Mouse (Mus musculus): ENCODE data around the gene Hc. TPM values are rescaled to one million over a fixed set of nuclear protein-coding genes. Genes with fewer than 3 reads are reported as not detected.

Gene Hc
- not detected for total RNA-seq (2021)
- long read RNA-seq, experiment 1: 0 reads
- long read RNA-seq, experiment 2: 0 reads

- DNase-seq: no peak
These were observed at the start of gene Hc for GRCm38 (mm10) chr2:35061338-35061737. Gene Hc, minus strand, starts transcription at chr2:35061438.

GRCm38 (mm10) chr2:35110521-35110920 lies 49.3 kb upstream of the Hc start:
- DNase-seq: no peak

GRCm38 (mm10) chr2:35109924-35110304 lies 48.7 kb upstream of the Hc start:
- no peak for DNase-seq

DNA sequence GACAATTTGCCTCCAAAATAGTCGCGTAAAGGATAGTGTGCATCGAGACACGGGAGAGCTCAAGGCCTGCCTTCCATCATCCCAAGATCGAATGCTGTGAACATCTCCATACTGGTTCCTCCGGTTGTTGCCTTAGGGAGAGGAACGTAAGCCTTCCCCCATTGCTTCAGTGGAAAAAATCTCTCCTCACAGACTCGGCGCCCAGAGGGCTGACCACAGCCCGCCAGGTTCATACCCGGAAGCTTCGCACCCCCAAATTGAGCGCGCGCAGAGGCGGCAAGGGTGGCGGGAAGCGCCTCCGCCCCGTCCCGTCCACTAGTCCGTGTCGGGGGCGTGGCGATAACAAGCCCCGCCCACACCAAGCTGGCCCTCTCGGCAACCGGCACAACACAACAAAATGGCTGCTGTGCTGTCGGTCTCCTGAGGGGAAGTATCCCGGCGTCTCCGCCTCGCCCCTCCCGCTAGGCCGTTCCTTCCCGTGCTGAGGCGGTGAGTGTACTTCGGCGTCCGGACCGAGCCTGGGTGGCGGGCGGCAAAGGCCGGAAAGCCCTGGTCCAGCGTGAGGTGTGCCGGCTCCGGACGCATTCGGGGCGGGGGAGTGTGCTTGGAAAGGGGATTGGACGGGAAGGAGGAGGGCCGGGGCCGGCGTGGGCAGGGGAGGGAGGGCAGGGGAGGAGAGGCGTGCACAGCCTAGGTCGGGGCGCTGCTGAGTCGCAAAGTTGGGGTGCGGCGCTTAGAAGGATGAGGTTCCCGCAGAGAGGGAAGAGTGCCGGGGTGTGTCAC lies 48.1 kb upstream of the Hc start, which contains the start of gene Cntrl:
Gene Cntrl (plus strand): TSS at position 352 of the 783 bp plus-strand sequence.
- DNase-seq: peak; percentile 96 to 97

- DNase-seq: peak; percentile 43 to 48
These were observed 47.5 kb upstream of the Hc start for GRCm38 (mm10) chr2:35108712-35109111.

GRCm38 (mm10) chr2:35107984-35108635 lies 46.9 kb upstream of the Hc start:
- peak; percentile 22 for DNase-seq

- DNase-seq: no peak
These were observed 43.6 kb upstream of the Hc start for GRCm38 (mm10) chr2:35104843-35105242.

- DNase-seq: no peak
These were observed 42.3 kb upstream of the Hc start for GRCm38 (mm10) chr2:35103558-35103957.

- no peak for DNase-seq
These were observed 41.5 kb upstream of the Hc start for GRCm38 (mm10) chr2:35102777-35103176.

DNA sequence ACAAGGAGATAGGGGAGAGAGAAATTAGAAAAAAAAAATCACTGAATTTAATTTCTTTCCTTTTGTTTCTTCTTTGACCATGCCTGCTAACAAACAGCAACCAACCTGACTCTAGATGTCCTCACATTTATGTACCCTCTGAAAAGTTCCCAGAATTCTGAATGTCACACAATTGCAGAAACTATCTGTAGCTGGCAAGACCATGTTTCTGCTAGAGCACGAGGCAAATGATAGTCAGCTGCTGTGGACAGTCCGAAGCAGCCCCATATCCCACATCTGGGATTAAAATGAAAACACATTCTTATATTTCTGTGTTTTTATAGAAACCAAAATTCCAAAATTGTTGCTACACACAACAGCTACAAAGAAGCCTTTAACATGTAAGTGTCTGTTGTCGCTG lies 40.2 kb upstream of the Hc start, which contains the start of gene AI182371:
Gene AI182371 (minus strand): TSS at position 101 of the 400 bp plus-strand sequence.
- DNase-seq: no peak

- DNase-seq: no peak
These were observed 39.3 kb upstream of the Hc start for GRCm38 (mm10) chr2:35100529-35100928.

DNA sequence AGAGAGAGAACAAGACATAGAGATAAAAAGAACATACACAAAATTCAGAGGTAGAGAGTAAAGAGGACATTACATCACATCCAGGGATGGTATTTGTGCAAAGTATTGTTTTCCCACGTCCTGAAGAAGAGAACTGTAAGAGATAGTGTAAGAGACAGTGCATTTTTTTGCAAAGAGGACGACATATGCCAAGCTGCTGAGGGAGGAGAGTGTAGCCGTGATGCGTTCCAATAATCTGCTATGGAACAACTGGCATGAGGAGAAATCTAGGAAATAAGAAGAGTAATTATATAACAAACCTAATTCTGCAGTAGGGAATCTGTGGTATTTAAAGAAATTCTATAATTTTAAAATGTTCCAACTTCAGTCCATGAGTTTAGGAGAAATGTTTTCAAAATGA lies 26.2 kb upstream of the Hc start:
- DNase-seq: no peak

GRCm38 (mm10) chr2:35079166-35079565 lies 17.9 kb upstream of the Hc start:
- DNase-seq: no peak

DNA sequence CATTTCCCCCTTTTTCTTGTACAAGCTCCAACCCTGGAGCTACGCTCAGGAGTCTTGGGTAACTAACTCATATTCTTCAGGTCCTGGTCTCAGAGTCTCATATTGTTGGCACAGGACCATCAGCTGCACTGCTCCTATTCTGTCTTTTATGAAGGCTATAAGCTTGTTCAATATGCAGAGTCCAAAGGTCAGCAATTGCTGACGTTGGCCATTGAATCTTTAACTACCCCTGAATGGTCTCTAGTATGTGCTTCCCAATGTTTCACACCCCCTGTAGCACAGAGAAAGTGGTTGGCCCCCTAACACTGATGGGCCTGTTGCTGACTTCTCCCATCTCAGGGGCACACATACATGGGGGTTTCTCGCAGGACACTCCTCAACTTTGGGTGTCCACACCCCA lies 13.1 kb upstream of the Hc start:
- DNase-seq: no peak

- no peak for DNase-seq
These were observed 11.3 kb upstream of the Hc start for GRCm38 (mm10) chr2:35072547-35072946.

DNA sequence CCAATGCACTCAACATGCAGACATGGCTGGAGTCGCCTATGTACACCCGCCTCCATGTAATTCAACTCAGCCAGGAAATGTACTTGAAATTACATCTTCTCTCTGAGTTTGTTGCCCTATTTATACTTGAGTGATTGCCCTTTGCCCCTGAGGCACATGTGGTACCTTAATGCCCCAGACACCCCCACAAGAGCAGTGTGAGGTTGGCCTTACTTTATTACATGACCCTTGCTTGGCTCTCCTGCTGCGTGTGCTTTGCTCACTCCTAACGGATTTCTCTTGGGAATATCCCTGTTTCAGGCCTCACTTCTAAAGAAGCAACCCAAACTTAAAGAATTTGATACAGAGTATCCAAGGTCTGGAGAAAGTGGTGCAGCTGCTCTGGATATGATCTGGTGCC lies 9.0 kb upstream of the Hc start:
- DNase-seq: no peak

DNA sequence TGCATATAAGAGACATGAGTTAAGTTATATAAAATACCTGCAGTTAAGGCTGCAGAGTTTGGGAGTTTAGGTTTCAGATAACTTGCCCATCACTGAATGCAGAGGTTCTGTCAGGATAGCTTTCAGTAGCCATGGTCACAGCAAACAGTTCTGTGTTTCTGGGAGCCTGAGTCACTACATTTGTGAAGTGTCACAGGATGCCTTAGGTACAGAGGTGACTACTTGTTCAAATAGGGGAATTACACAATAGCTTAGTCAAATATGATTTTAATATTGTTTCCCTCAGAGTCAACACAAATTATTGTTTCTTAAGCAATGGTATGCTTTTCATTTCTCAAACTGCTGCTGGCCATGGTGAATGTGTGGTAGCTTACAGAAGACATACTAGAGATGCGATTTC lies 7.9 kb upstream of the Hc start:
- no peak for DNase-seq

- DNase-seq: no peak
These were observed 5.9 kb upstream of the Hc start for GRCm38 (mm10) chr2:35067117-35067516.

- no peak for DNase-seq
These were observed 5.4 kb upstream of the Hc start for GRCm38 (mm10) chr2:35066525-35067082.

- DNase-seq: no peak
These were observed 2.2 kb upstream of the Hc start for GRCm38 (mm10) chr2:35063333-35064030.

DNA sequence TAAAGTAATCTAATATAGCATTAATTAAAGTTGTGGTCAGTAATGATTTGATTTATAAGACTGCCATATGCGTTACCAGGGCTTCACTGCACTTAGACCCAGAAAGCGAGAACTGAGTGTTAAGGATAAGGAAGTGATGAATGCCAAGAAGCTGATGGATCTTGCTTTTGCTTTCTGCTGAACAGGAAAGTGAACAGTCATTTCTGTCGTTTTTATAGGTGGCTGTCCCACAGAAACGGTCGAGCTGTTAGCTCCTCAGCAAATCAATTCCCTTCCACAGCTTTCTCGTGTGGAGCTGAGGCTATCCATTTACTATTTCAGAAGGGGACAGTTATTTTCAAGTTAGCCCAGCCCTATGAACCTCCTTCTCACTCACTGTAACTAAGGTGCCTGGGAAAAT lies 341 bp downstream of the Hc start:
- no peak for DNase-seq

DNA sequence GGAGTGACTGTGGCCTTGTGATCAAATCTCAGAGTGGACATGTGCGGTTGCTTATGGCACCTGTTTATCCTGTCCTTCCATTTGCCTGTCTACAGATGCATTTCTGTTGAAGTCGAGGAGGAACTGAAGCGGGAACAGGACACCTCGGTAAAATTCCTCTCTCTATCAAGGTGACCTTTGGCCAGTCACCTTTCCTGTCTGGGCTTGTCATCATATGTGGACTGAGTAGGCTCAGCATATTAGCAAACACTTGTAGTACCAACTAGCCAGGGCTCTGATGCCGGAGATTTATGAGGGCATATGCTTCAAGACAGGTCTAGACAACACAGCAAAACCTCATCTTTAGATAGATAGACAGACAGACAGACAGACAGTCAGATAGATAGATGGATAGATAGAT lies 982 bp downstream of the Hc start:
- DNase-seq: no peak

DNA sequence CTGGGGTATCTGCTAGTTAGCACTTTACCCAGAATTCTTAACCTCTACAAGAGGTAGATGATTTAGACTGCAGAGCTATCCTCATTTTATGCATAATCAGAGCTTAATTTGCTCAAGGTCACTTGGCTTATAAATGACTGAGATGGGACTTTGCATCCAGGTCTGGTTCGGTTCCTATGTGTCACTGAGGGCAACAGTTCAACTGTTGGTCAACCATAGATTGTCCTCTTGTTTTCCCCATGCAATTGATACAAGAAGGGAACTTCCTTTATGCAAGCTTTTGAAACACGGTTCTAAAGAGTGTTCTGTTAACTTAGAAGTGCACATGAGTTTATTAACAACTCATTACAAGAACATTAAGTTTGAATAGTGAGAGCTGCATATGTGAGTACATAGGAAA lies 2.9 kb downstream of the Hc start:
- no peak for DNase-seq

All from heart, adult 18-20 months (tissue).